Mouse (Mus musculus) limb, embryonic 12.5 days (tissue): ENCODE data around the gene Ebf4. TPM values are rescaled to one million over a fixed set of nuclear protein-coding genes. Genes with fewer than 3 reads are reported as not detected.
A peak's percentile ranks its signal among the peaks of the same experiment; 100 is the strongest.

ENCODE experiments used
- ATAC-seq: fragments of 200-750 bp; cut with Nextera tagmentation; 2 replicates; pipeline ENCODE4 v1.8.0; 2017; ENCODE audit warnings: low read depth, moderate TSS enrichment; ENCODE audit not compliant: insufficient number of reproducible peaks, insufficient read depth, low FRiP score, low TSS enrichment
- H3K27ac ChIP-seq: fragments of 300-500 bp; sonication (generic); 2 replicates; pipeline ENCODE4 v1.5.1; 2016; ENCODE audit warnings: mild to moderate bottlenecking, moderate library complexity
- H3K27me3 ChIP-seq: fragments of 300-500 bp; sonication (generic); 2 replicates; pipeline ENCODE4 v1.6.1; 2016; ENCODE audit warnings: mild to moderate bottlenecking, moderate library complexity
- H3K36me3 ChIP-seq: fragments of 300-500 bp; sonication (generic); 2 replicates; pipeline ENCODE4 v1.6.1; 2016; ENCODE audit warnings: mild to moderate bottlenecking, moderate library complexity
- H3K4me1 ChIP-seq: fragments of 300-500 bp; sonication (generic); replicated peaks from 2 replicates; pipeline ENCODE4 v1.6.1; 2016
- H3K4me2 ChIP-seq: fragments of 300-500 bp; sonication (generic); 2 replicates; pipeline ENCODE4 v1.6.1; 2016; ENCODE audit warnings: mild to moderate bottlenecking, moderate library complexity
- H3K4me3 ChIP-seq: fragments of 300-500 bp; sonication (generic); replicated peaks from 2 replicates; pipeline ENCODE4 v1.5.1; 2016; ENCODE audit warnings: mild to moderate bottlenecking
- H3K9ac ChIP-seq: fragments of 300-500 bp; sonication (generic); replicated peaks from 2 replicates; pipeline ENCODE4 v1.6.1; 2016; ENCODE audit warnings: mild to moderate bottlenecking, moderate library complexity
- H3K9me3 ChIP-seq: fragments of 300-500 bp; sonication (generic); 2 replicates; pipeline ENCODE4 v1.6.1; 2016; ENCODE audit warnings: mild to moderate bottlenecking, moderate library complexity
- WGBS: fragments of 180-500 bp; shearing (Covaris S2); methylation state at CpG from one replicate; pipeline ENCODE4 v1.1.7; 2016; 5-methylcytosine and 5-hydroxymethylcytosine counted together
- polyA plus RNA-seq: library from polyadenylated mRNA; unstranded; fragments of >200 nt; fragmentation: Nextera tagmentation; extraction: Ambion mirVana; gene quantifications from 2 replicates; pipeline ENCODE4 v1.2.1, GENCODE M21; 2016

Ebf4 gene
- polyA plus RNA-seq, 1 experiment from 2014 or later: 3.6 TPM

DNA sequence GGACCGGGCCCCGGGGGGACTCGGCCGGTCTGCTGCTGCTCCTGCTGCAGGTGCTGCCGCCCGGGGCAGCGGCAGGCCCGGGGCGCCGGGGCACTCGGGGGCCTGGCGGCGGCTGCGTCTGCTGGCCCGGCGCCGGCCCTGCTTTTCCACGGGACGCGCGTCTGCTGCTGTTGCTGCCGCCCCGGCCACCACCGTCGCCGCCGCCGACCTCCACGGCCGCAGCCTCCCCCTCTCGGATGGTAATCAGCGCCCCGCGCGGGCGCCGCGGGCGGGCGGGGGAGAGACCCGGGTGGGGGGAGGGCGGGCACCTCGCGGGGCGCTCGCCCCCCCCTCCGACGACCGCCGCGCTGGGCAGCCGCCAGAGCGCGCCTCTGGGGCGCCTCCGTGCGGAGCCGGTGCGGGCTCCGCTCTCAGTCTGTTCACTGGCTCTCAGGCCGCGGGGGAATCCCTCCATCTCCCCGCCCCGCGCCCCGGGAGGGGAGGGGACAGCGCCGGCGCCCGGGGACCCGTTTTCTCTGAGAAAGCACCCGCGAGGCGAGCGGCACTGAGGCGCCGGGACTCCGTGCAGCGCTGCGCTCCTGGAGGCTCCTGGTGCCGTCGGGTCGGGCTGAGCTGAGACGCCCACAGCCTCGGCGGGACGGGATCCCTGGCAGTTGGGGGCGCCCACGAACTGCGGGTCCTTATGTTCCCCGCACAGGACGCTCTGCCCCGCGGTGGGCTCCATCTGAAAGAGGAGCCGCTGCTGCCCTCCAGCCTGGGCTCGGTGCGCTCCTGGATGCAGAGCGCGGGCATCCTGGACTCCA lies 563 bp downstream of the Ebf4 start:
- H3K4me2 ChIP-seq: peak overlapping the region; percentile 73
- H3K4me1 ChIP-seq: peaks cover 32% of the 10 kb centered on the region
- peak overlapping the region; percentile 83 for H3K9ac ChIP-seq
- H3K36me3 ChIP-seq: peaks cover 20% of the 10 kb centered on the region; the same call in 1 of the 2 replicates
- WGBS: under 1% methylated on average over 68 of the region's 99 CpGs
- H3K9me3 ChIP-seq: no peaks in the 10 kb centered on the region
- peak overlapping the region; percentile 82 for H3K4me3 ChIP-seq
- H3K27me3 ChIP-seq: peaks cover 60% of the 10 kb centered on the region
- ATAC-seq: peak; percentile 43
- peak overlapping the region; percentile 45; the same call in 1 of the 2 replicates for H3K27ac ChIP-seq

DNA sequence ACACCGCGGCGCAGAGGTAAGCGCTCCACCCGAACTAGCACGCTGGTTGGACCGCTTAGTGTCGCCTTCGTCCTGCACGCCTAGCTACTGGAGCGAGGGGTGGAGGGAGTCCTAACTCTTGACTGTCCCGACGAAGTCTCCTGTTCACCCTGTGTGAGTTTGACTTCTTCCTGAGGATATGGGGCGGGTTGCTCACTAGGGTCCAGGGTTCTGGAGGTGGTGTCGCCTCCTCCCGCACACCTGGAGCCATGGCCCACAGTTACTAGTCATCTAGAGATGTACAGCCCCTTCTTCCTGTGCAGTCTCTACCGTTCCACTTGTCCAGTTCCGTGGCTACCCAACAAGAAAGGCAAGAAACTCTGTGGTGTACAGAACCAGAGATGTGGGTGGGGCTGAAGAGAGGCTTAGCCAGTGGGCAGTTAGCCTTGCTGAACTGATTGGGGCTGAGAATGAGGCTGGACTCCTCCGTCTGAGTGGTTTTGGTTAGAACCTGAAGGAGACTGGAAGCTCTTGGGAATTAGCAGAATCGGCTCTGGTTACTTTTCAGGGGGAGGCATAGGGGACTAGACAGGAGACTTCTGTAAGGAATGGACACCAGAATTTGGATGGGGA lies 1.3 kb downstream of the Ebf4 start:
- peaks cover 20% of the 10 kb centered on the region; the same call in 1 of the 2 replicates for H3K36me3 ChIP-seq
- no peak overlapping the region for H3K27ac ChIP-seq
- peak overlapping the region; percentile 73 for H3K4me2 ChIP-seq
- H3K9ac ChIP-seq: peak overlapping the region; percentile 83
- peak; percentile 1 for ATAC-seq
- H3K4me1 ChIP-seq: peaks cover 32% of the 10 kb centered on the region
- 4% methylated on average over 20 of the region's 20 CpGs for WGBS
- H3K4me3 ChIP-seq: peak overlapping the region; percentile 82
- no peaks in the 10 kb centered on the region for H3K9me3 ChIP-seq
- peaks cover 60% of the 10 kb centered on the region for H3K27me3 ChIP-seq

- ATAC-seq: no peak
- Histone ChIP-seq H3K9me3 (no peaks in the 10 kb centered on the region), H3K27ac (no peak overlapping the region), H3K4me1 (peaks cover 32% of the 10 kb centered on the region), H3K9ac (no peak overlapping the region), H3K4me3 (no peak overlapping the region), H3K27me3 (peaks cover 55% of the 10 kb centered on the region), H3K36me3 (peaks cover 20% of the 10 kb centered on the region; the same call in 1 of the 2 replicates), H3K4me2 (no peak overlapping the region)
- 78% methylated on average over 9 of the region's 9 CpGs for WGBS
These were observed 2.6 kb downstream of the Ebf4 start for GRCm38 (mm10) chr2:130297580-130297979.

DNA sequence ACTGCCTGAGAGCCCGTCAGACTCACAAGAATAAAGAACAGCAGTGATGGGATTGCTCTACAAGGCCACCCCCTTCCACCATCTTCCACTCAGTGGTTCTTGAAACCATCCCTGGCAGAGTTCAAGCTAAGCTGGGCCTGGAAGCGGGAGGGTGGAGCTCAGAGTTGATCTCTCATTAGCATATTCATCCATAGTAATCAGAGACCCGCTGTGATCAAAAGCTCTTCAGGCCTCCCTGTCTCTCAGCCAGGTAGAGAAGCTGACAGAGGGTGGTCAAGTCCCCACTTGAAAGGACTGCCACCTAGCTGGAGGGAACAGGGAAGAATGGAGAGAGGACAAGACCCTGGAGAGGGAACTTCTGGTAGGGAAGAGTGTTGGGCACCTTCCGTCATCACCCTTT lies 8.0 kb downstream of the Ebf4 start:
- H3K4me1 ChIP-seq: no peaks in the 10 kb centered on the region; the same call in 1 of the 2 replicates
- no peak for ATAC-seq

DNA sequence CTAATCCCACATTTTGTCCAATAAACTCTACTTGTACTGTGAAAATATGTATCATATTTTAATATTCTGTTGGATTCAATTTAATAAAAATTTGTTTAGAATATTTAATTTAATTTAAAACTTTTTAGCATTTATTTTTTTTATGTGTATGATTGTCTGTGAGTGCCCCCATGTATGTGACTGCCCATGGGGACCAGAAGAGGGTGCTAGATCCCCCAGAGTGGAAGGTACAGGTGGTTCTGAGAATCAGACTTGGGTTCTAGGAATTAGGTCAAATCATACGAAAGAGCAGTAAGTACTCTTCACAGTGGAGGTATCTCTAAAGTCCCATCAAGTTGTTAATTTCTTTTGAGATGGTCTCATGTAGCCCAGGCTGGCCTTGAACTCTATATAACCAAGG lies 32.1 kb downstream of the Ebf4 start:
- H3K4me1 ChIP-seq: no peaks in the 10 kb centered on the region
- no peak overlapping the region for H3K27ac ChIP-seq
- ATAC-seq: no peak
- H3K4me3 ChIP-seq: no peak overlapping the region
- no peaks in the 10 kb centered on the region for H3K9me3 ChIP-seq
- H3K9ac ChIP-seq: no peak overlapping the region
- 71% methylated on average over 1 of the region's 1 CpGs for WGBS
- no peak overlapping the region for H3K4me2 ChIP-seq
- H3K27me3 ChIP-seq: no peaks in the 10 kb centered on the region
- no peaks in the 10 kb centered on the region for H3K36me3 ChIP-seq

More for the DNA sequence above, 8.0 kb downstream of the Ebf4 start:
- H3K27me3 ChIP-seq: peaks cover 6% of the 10 kb centered on the region
- no peak overlapping the region for H3K4me3 ChIP-seq
- H3K27ac ChIP-seq: no peak overlapping the region
- H3K9ac ChIP-seq: no peak overlapping the region
- no peaks in the 10 kb centered on the region for H3K9me3 ChIP-seq
- H3K4me2 ChIP-seq: no peak overlapping the region
- WGBS: 58% methylated on average over 4 of the region's 4 CpGs
- peaks cover 48% of the 10 kb centered on the region for H3K36me3 ChIP-seq

DNA sequence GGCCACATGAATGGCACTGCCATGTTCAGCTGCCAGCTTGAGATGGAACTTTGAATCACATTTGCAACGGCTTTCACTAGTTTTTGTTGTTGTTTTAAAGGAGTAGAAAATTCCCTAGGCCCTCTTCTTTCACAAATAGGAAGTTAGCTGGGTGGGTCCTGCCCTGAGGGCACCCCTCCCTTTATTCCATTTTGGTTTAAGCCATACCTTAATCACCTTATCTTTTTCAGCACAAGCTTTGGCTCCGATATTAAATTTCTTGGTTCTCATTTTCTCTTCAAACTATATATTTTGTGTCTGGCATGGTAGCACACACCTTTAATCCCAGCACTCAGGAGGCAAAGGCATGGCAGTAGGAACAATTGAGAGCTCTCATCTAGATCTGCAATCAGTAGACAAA lies 34.5 kb downstream of the Ebf4 start:
- ATAC-seq: no peak
- 92% methylated on average over 2 of the region's 2 CpGs for WGBS
- Histone ChIP-seq H3K4me1 (peaks cover 2% of the 10 kb centered on the region; the same call in 1 of the 2 replicates), H3K27ac (no peak overlapping the region), H3K36me3 (no peaks in the 10 kb centered on the region), H3K9ac (no peak overlapping the region), H3K9me3 (no peaks in the 10 kb centered on the region), H3K27me3 (no peaks in the 10 kb centered on the region), H3K4me3 (no peak overlapping the region), H3K4me2 (no peak overlapping the region)

- 86% methylated on average over 6 of the region's 6 CpGs for WGBS
- no peak for ATAC-seq
- peaks cover 3% of the 10 kb centered on the region; the same call in 1 of the 2 replicates for H3K9me3 ChIP-seq
- H3K4me2 ChIP-seq: no peak overlapping the region
- H3K4me3 ChIP-seq: no peak overlapping the region
- H3K27me3 ChIP-seq: no peaks in the 10 kb centered on the region
- H3K4me1 ChIP-seq: peaks cover 2% of the 10 kb centered on the region; the same call in 1 of the 2 replicates
- no peak overlapping the region for H3K9ac ChIP-seq
- no peaks in the 10 kb centered on the region for H3K36me3 ChIP-seq
- H3K27ac ChIP-seq: no peak overlapping the region
These were observed 40.1 kb downstream of the Ebf4 start for GRCm38 (mm10) chr2:130335112-130335511.

- no peak overlapping the region for H3K27ac ChIP-seq
- no peak overlapping the region for H3K4me3 ChIP-seq
- no peaks in the 10 kb centered on the region for H3K4me1 ChIP-seq
- 89% methylated on average over 8 of the region's 8 CpGs for WGBS
- H3K4me2 ChIP-seq: no peak overlapping the region
- no peak for ATAC-seq
- no peaks in the 10 kb centered on the region for H3K27me3 ChIP-seq
- no peaks in the 10 kb centered on the region for H3K36me3 ChIP-seq
- H3K9me3 ChIP-seq: peaks cover 3% of the 10 kb centered on the region; the same call in 1 of the 2 replicates
- H3K9ac ChIP-seq: no peak overlapping the region
These were observed 45.7 kb downstream of the Ebf4 start for GRCm38 (mm10) chr2:130340464-130341219.

DNA sequence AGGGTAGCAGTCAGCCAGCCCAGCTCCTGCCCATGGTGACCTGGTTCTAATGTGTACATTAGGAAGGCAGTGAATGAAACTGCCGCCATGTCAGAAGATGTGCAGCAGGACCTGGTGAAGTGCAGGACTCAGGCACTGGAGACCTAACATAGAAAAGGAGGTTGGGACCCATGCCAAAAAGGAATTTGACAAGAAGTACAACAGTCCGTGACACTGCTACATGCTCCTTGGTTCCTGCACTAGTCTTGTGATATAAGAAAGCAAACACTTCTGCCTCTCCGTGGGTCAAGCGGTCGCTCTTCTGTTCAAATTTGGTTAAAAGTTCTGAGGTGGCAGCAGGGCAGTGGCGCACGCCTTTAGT lies 46.2 kb downstream of the Ebf4 start:
- Histone ChIP-seq H3K4me2 (no peak overlapping the region), H3K9ac (no peak overlapping the region), H3K27me3 (peaks cover 2% of the 10 kb centered on the region; the same call in 1 of the 2 replicates), H3K9me3 (peaks cover 3% of the 10 kb centered on the region; the same call in 1 of the 2 replicates), H3K4me1 (no peaks in the 10 kb centered on the region), H3K27ac (no peak overlapping the region), H3K36me3 (no peaks in the 10 kb centered on the region), H3K4me3 (no peak overlapping the region)
- no peak for ATAC-seq
- 90% methylated on average over 7 of the region's 7 CpGs for WGBS

GRCm38 (mm10) chr2:130350376-130350775 lies 55.4 kb downstream of the Ebf4 start:
- no peak for ATAC-seq
- no peaks in the 10 kb centered on the region for H3K4me1 ChIP-seq
- no peak overlapping the region for H3K4me3 ChIP-seq
- no peak overlapping the region for H3K4me2 ChIP-seq
- 88% methylated on average over 3 of the region's 3 CpGs for WGBS
- no peak overlapping the region for H3K27ac ChIP-seq
- H3K9me3 ChIP-seq: no peaks in the 10 kb centered on the region
- peaks cover 4% of the 10 kb centered on the region; the same call in 1 of the 2 replicates for H3K27me3 ChIP-seq
- no peak overlapping the region for H3K9ac ChIP-seq
- no peaks in the 10 kb centered on the region for H3K36me3 ChIP-seq

DNA sequence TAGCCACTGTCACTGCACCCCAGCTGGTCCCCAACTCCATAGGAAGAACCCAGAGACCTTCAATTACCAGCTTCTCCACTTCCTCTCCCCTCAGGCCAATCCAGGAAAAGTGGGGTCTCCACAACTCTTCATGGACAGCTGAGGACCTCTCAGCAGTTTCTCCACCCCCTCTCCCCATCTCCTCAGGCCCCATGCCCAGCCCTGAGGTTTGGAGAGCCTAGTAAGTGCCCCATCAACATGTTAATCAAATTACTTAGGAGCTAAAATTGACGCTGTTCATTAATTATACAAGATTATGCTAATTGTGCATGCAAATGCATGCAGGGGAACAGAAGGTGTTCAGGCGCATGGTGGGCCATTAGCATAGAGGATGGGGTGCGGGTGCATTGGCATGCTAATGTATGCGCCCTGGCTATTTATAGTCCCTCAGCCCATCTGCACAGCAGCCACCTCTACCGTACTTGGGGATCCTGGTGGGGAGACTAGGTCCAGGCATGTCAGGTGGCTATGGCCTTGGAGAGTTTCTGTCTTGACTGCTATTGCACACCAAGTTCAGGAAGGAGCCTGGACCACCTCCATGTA lies 56.9 kb downstream of the Ebf4 start:
- Histone ChIP-seq H3K27me3 (peaks cover 3% of the 10 kb centered on the region; the same call in 1 of the 2 replicates), H3K4me1 (no peaks in the 10 kb centered on the region), H3K4me3 (no peak overlapping the region), H3K4me2 (no peak overlapping the region), H3K36me3 (no peaks in the 10 kb centered on the region), H3K9ac (no peak overlapping the region), H3K9me3 (no peaks in the 10 kb centered on the region), H3K27ac (no peak overlapping the region)
- 41% methylated on average over 5 of the region's 5 CpGs for WGBS
- no peak for ATAC-seq
